Mouse (Mus musculus) megakaryocyte, adult 5-6 weeks (primary cell): ENCODE data around the gene Thra. TPM values are rescaled to one million over a fixed set of nuclear protein-coding genes. Genes with fewer than 3 reads are reported as not detected.
"Not testable (repeated sequence)": the region's sequence is repeated elsewhere in the genome, so short reads cannot be mapped to it uniquely, and the experiment has no call there.

Source experiments
- ATAC-seq: 2 replicates; pipeline ENCODE4 v1.8.0; 2016; ENCODE audit warnings: mild to moderate bottlenecking, inconsistent platforms; ENCODE audit not compliant: poor library complexity, severe bottlenecking
- total RNA-seq, 2 experiments: library from RNA; stranded (forward) in 1 of 2; stranded (reverse) in 1 of 2; fragments of 153-499, 151-499 nt in 1 of 2; fragments of 221-1000, 200-1000 nt in 1 of 2; gene quantifications; 2 replicates each; pipeline versions ENCODE4 v1.2.3 to v1.2.4; 2015 to 2017

The Thra gene
- total RNA-seq, 2 experiments from 2014 or later, result 9.0 to 11.6 TPM

GRCm38 (mm10) chr11:98715946-98716345 lies 24.5 kb upstream of the Thra start:
- ATAC-seq, result no peak

- peak; percentile 68 for ATAC-seq
These were observed 22.5 kb upstream of the Thra start for GRCm38 (mm10) chr11:98717904-98718303.

DNA sequence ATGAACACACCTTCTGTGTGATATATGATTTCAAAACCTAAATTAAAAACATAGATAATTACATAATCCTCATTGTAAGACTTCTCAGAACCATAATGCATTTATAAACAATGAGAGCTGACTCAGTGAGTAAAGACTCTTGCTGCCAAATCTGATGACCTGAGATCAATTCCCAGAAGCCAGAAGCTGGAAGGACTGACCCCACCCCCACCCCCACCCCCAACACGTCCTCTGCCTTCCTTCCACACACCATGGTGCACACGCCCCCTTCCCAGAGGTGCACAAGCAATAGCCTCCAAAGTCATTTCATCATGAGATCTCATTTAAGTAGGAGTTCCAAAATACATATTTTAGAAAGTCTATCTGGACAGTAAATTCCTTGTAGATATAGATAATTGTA lies 19.7 kb upstream of the Thra start:
- ATAC-seq, result no peak

DNA sequence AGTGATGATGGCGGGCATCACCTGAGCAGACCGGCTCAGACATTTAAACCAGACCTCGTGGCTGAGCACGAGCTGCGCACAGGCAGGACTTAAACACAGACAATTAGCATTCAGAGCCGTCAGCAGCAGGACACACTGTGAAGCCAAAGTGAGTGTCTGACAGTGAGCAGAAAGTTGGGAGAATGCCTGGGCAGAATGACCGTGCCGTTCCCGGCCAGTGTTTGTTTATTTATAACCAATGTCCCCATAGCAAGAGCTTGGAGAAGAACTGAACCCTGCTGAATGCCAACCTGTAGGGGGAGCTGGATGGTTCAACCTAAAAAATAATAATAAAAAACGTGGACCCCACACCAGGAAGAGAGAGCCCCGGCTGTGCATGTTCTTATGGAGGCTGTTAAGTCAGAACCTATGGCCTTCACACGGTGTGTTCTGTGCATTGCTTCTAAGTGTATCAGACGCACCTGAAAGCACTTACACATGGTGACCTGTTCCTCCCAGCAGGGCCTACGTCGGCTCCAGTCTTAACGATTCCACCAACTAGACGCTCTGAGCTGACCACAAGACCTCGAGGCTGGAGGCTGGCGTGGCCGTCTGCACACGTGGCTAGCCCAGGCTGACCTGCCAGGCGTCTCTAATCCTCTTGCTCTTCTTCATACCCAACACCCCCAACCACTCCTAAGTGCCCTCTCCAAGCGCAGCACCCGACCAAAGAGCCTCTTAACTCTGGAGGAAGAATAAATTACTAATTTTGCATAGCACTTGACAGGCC lies 18.8 kb upstream of the Thra start:
- ATAC-seq, result no peak

- ATAC-seq, result no peak
These were observed 17.3 kb upstream of the Thra start for GRCm38 (mm10) chr11:98723098-98723497.

DNA sequence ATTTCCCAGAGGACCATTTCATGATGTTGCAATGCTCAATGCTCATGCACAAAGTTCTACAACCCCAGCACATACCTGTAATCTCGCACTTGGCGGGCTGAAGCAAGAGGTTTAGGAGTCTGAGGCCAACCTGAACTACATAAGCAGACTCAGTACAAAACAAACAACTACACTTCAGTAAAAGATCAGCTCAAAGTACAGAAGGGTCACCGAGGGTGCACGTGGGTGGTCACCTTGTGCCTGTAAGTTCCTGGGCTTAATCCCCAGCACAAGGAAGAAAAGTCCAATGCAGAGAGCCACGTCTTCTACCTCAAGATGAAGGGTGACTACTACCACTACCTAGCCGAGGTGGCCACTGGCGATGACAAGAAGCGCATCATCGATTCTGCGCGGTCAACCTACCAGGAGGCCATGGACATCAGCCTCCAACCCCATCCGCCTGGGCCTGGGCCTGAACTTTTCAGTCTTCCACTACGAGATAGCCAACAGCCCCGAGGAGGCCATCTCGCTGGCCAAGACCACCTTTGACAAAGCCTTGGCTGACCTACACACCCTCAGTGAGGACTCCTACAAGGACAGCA lies 14.4 kb upstream of the Thra start:
- no peak for ATAC-seq

- peak; percentile 100 for ATAC-seq
These were observed 11.3 kb upstream of the Thra start, which contains the start of gene Med24 for GRCm38 (mm10) chr11:98729119-98729588. Med24 (minus strand) TSS chr11:98729435.

DNA sequence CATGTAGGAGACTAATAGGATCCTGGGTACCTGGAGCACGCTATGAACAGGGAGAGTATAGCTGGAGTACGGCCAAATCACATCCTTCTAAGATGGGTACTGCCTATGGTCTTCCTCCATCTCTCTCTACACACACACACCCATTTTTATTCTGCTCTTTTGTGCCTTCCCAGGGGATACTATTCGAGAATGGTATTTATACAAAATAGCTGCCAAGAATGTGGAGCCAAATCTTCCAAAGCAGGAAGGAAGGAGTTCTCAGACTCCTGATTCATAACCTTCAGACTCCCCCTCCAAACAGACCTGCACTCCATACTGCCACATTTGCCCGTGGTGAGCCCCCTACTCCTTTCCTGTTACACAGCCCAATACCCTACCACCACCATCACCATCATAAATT lies 9.7 kb upstream of the Thra start:
- no peak for ATAC-seq

DNA sequence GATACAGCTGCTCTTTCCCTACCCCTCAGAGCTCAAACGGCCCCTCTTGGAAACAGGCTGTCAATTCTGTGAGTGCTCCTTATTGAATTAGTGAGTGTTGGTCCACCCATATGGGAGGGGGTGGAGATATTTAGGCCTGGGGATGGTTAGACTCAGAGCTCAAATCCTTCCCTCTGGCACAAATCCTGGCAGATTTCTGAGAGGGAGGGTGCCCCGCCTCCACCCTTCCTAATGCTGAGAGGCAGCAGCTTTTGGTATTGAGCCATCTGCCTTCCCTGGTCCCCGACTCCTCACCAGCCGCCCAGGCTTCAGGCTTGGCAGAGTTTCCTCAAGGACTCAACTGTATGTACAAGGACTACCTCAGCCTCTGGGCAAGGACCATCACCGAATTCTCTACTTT lies 9.3 kb upstream of the Thra start:
- ATAC-seq, result no peak

GRCm38 (mm10) chr11:98734020-98734419 lies 6.4 kb upstream of the Thra start:
- no peak for ATAC-seq

GRCm38 (mm10) chr11:98735111-98735510 lies 5.3 kb upstream of the Thra start:
- no peak for ATAC-seq

DNA sequence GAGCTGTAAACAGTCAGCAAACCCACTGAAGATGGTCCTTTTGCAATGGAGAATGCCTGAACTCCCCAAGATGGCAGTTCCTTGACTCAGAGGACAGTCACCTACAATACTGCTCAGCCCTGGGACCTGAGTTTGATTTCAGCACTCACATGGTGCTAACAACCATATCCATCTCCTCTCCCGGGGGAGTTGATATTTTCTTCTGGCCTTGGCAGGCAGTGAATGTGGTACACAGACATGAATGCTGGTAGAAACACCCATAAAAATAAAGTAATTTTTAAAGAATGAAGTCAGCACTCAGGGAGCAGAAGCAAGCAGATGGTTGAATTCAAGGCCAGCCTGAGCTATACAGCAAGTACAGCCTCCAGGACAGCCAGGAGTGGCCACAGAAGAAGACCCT lies 4.3 kb upstream of the Thra start:
- ATAC-seq, result no peak

DNA sequence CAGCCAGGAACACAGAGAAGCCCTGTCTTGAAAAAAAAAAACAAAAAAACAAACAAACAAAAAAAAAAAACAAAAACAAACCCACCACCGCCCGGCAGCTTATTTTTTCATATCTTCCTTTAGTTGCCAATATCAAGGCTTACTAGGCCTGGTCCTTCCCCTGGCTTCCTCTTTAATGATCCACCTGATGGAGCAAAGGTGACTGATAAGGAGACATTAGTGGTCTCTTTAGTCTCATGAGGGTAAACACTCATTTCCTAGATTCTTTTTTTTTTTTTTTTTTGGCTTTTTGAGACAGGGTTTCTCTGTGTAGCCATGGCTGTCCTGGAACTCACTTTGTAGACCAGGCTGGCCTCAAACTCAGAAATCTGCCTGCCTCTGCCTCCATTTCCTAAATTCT lies 3.2 kb upstream of the Thra start:
- ATAC-seq, result not testable (repeated sequence)

DNA sequence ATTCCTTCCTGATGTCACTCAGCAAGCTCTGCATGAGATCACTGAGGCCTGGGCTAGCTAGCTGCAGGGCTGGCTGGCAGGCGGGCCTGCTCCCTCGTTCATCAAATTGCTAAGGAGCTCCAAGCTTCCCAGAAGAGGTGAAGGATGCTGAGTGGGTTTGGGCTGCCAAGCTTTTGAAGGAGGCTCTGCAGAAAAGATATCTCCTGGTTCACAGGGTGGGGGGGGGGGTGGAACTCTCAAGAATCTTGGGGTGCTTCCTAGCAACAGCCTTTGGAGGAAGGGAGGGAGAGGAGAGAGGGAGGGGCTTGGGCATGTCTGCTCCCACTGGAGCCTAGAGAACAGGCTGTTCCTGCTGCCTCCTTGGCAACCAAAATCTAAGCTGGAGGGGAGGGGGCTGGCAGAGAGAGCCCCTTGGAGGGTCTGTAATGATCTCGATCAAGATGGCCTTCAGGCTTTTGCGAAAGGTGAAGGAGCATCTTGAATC lies 2.0 kb upstream of the Thra start:
- no peak for ATAC-seq

- ATAC-seq, result no peak
These were observed 1.5 kb upstream of the Thra start for GRCm38 (mm10) chr11:98738925-98739324.

- ATAC-seq, result no peak
These were observed 429 bp upstream of the Thra start for GRCm38 (mm10) chr11:98740026-98740392.

GRCm38 (mm10) chr11:98741051-98741620 lies 698 bp downstream of the Thra start:
- no peak for ATAC-seq

GRCm38 (mm10) chr11:98741622-98742396 lies 1.4 kb downstream of the Thra start:
- ATAC-seq, result peak; percentile 83

DNA sequence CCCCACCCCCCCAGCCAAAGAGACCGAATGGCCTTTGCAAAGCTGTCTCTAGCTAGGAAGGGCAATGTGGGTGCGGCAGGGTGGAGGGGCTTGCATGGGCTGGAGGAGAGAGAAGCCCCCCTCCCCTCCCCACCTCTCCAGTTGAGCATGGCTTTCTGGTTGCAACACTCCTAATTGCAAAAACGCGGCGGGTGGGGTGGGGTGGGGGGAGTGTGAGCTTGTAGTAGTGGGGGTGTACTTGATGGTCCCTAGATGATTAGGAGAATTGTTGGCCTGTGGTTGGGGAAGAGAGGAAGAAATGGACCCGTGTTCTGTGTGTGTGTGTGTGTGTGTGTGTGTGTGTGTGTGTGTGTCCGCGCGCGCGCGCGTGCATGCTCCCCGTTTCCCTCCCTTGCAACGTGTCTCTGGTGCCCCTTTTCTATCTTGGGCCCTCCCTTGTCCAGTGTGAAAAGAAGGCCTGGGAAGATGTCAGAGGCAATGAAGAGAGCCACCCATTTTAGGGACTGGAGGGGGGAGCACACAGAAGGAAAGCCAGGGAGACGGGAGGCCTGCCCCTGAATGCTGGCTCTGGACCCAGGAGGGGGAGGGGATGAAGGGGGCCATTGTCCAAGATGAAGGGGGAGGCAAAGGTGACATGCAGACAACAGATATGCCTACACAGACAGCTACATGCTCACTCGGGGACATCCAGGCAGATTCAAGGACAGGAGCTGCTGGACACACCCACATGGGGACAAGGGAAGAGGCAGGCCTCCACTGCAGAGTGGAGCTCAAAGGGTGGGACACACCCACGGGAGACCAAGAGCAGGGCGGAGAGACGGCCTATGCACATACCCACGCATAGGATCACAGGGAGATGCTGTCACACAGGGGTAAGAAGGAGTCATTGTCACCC lies 2.2 kb downstream of the Thra start:
- ATAC-seq, result 0 out of 2 replicates have a peak, but pooled peaks have one; percentile 4

DNA sequence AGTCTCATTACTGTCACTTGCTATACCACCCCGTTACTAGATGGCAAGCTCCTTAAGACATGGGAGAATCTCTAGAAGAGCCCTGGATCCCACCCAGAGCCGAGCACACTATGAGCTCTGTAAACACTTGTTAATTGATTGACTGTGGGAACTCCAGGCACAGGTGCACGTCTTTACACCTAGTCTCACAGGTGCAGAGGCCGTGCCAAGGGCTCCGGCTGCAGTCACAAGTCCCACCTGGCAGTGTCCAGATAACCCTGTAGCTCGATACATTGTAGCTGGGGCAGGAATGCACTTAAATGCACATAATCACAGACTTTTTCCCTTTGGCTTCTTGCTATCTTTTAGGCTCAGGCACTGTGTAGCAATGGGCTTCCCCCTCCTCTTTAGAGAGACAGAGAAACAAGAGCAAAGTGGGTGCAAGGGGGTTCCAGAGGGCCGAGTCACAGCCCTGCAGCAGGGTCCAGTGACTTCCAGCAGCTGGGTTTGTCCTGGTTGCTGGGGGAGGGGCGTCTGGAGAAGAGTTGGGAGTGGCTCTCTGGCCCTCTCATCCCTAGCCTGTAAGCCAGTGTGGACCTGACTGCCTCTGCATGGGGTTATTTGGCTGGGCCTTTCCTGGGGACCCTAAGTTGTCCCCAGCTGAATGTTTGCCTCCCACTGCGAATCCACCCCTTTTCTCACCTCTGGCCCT lies 3.4 kb downstream of the Thra start:
- no peak for ATAC-seq
